Mouse (Mus musculus) left cerebral cortex, postnatal 4 days (tissue): ENCODE measurements around the gene Zfhx2. TPM values are rescaled to one million over a fixed set of nuclear protein-coding genes. Genes with fewer than 3 reads are reported as not detected.

Experiments
- DNase-seq: peaks from one replicate; pipeline ENCODE4 v3.0.0-alpha.2; 2022
- intact Hi-C: fragments of 180-260 bp; cut with DNase I; formaldehyde crosslinking; loops from one replicate; pipeline ENCODE4 v1.15.1; 2025
- total RNA-seq, 2 experiments: library from RNA; stranded (reverse); gene quantifications; 2 replicates each; pipeline ENCODE4 v1.2.3; 2021

Gene Zfhx2
- total RNA-seq, 2 experiments from 2014 or later: 28.2 to 29.4 TPM

DNA sequence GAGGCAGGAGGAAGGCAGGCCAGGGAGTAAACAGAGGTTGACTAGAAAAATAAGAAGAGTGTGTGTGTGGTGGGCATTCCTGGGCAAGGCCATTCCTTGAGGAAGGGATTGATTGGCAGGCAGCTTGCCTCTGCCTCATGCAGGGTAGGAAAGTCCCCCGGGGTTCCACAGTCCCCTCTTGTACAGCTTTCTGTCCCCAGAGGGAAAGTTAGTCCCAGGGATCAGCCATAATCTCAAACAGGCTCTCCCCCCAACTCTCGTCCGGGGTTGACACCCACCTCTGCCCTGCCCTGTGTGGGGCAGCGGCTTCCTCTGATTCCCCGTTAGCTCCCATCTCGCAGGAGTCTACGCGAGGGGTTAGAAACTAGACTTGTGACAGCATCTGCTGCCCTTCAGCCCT is 14.9 kb upstream of the Zfhx2 start:
- intact Hi-C loops: no loop called here
- DNase-seq: no peak

DNA sequence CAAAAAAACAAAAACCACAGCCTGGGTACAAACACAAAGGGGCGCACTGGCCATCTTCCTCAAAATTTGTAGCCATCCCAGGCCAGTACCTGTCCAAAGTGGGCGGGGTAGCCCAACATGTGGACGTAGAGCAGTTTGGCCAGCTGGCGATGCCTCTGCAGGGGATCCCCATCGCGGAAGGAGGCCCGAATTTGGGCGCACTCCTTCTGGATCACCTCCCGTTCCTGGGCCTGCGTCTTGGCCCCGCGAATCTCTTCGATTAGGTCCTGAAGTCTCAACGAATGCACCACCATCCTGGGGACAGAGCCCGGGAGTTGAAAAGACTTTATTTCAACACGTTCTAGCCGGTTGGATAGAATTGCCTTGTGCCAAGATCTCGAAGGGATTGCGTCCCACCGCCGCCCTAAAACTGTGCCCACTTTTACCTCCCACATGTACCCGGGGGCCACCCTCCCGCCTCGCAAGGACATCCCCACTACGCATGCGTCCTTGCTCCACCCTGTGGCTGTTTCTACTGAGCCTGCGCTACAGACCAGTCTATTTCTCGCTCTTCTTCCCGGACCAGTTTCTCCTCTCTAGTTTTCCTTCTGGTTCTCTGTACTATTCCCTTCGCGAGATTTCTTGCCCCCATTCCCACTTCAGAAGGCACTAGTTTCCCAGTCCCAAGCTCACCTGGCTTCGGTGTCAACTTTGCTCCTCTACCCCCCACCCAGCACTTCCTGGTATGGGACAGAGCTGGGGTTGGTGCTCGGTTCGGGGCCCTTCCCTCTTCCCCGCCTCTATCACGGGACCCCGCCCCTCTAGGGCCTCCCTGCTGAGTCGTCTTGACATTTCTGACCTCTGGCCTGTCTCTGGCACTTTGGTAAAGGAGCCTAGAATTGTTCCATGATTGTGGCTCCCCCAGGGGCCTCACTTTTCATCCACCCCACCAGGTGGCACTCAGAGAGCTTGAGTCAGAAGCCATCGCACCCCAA is 14.0 kb upstream of the Zfhx2 start, which contains the start of gene Ap1g2:
Ap1g2 (minus strand) TSS at position 758 of the 974 bp plus-strand sequence.
- intact Hi-C loops: no loop called here
- peak; percentile 82 for DNase-seq

DNA sequence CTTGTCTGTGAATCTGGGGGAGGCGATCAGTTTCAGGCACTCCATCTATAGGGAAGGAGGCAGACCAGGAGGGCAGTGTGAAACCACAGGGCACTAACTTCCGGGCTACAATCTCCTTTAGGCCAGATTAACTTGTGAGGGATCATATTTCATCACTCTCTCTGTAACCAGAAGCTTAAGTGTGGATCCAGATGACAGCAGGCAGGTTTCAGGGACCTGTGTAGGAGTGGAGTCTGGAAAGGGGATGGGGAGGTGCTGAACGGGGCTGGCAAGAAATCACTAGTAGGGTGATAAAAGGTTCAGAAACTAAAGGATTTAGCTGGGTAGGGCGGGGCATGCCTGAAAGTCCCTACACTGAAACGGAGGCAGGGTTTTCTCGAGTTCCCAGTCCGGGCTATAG is 13.3 kb upstream of the Zfhx2 start:
- intact Hi-C loops: no loop called here
- DNase-seq: no peak

DNA sequence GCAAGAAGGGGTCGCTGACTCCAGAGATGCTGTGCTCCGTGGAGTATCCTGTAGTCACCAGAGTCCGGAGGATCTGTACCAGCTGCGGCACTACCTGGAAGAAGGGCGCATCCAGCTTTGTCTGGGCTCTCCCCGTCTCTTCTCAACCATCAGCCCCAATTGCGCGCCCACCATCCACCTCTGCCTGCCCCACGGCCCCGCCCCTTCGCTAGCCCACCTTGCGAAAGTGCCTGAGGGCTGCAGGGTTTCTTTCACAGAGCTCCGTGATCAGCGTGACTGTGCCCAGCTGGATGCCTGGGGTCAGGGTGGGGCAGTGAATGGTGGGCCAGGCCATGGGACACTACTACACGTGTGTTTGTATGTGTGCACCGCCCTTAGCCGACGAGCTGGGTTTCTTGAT is 12.2 kb upstream of the Zfhx2 start:
- intact Hi-C loops: no loop called here
- no peak for DNase-seq

- no peak for DNase-seq
- intact Hi-C loops: no loop called here
Measured at GRCm38 (mm10) chr14:55102253-55102785, 10.2 kb upstream of the Zfhx2 start.

- peak; percentile 63 for DNase-seq
- intact Hi-C loops: loop anchor here (2.0 kb wide), 1 partner anchor 77 kb away; no protein-coding TSS in a partner anchor
Measured at GRCm38 (mm10) chr14:55101592-55101991, 9.5 kb upstream of the Zfhx2 start.

DNA sequence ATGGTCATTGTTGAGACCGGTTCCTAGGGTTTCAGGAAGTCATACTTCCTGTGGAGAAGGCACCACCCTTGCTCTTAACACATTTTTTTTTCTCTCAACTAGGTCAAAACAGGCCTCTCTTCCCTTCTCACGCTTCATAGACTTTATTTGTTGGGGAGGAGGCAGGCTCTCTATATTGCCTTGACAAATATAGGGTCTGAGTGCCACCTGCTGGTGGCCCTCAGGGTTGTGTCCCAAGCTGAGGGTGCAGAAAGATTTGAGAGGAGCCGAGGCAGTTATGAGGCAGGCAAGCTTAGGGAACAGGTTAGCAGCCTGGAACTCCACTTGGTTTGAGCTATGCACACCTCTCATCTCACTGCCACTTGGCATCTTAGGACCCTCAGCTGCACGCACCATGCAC is 5.9 kb upstream of the Zfhx2 start:
- DNase-seq: peak; percentile 68
- intact Hi-C loops: loop anchor here (5.0 kb wide), 1 partner anchor 191 kb away; no protein-coding TSS in a partner anchor

DNA sequence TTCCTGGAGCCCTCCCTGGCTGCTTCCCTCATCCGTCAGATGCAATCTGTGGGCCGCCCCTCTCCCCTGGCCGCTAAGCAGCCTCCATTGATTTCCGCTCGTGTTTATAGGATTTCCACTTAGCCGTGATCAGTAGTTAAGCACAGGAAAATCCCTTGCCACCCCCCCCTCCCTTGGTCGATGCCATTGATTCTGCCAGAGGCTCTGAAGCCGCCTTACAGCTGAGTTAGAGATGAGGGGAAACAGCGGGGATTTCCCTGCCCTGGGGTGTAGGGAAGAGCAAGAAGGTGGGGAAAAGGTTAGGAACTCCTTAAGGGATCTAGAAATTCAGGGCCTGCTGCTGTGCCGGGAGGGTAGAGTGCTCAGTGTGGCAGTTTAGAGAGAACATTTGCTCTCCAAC is 5.5 kb upstream of the Zfhx2 start:
- intact Hi-C loops: loop anchor here (5.0 kb wide), 1 partner anchor 190 kb away; no protein-coding TSS in a partner anchor
- DNase-seq: no peak

DNA sequence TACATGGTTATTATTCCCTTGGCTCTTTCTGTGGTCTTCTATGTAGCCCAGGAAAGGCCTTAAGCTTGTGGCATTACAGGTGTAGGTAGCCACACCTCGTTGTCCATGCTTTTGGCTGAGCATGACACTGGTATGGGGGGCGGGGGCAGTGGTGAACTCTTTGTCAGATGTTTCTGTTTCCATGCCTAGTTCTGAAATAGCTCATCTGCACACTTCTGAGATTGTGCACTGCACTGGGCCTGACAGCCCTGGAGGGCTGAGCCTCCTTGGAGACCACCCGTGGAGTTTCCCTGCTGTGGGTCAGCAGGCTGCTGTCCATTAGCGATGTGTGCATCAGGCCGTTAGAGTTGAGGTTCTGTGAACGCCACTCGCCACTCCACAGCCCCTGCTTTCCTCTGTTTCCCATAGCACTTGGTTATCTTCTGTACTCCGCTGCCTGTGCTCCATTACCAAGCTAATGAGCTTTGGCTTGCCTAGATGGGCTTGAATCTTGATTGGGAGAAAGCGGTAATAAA is 4.5 kb upstream of the Zfhx2 start:
- intact Hi-C loops: loop anchor here (5.0 kb wide), 1 partner anchor 189 kb away; no protein-coding TSS in a partner anchor
- no peak for DNase-seq

DNA sequence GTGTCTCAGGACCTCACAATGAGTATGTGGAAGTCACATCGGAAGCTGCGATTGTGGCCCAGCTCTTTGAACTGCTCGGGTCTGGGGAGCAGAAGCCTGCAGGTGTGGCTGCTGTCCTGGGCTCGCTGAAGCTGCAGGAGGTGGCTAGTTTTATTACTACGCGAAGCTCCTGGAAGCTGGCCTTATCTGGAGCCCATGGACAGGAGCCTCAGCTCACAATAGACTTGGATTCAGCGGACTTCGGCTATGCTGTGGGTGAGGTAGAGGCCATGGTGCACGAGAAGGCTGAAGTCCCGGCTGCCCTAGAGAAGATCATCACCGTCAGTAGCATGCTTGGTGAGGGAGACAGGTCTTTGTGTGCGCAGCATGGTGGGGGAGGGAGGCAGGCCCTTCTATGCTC is 3.5 kb upstream of the Zfhx2 start:
- no peak for DNase-seq
- intact Hi-C loops: loop anchor here (5.0 kb wide), 1 partner anchor 188 kb away; no protein-coding TSS in a partner anchor

GRCm38 (mm10) chr14:55095263-55095662 is 3.1 kb upstream of the Zfhx2 start:
- intact Hi-C loops: loop anchor here (5.0 kb wide), 1 partner anchor 188 kb away; no protein-coding TSS in a partner anchor
- no peak for DNase-seq

GRCm38 (mm10) chr14:55094704-55095231 is 2.6 kb upstream of the Zfhx2 start, which contains the start of gene Thtpa:
Thtpa (plus strand) TSS chr14:55094784.
- DNase-seq: peak; percentile 85
- intact Hi-C loops: loop anchor here (5.0 kb wide), 1 partner anchor 187 kb away; no protein-coding TSS in a partner anchor

DNA sequence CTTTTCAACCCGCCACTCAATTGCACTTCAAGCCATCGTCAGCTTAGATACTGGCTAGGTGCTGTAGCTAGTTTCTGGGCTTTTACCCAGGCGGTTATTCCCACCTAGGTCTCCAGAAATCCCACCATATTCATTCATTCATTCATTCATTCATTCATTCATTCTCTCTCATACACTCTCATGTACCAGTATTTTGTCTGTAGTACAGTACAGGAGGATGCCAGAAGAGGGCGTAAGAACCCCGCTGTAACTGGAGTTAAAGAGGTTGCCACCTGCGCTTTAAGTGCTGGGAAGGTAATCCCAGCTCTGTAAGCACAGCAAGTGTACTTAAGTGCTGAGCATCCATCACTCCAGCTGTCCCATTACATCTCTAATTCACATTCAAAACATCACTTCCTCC is 1.8 kb upstream of the Zfhx2 start:
- intact Hi-C loops: no loop called here
- no peak for DNase-seq

- DNase-seq: peak; percentile 45
- intact Hi-C loops: no loop called here
Measured at GRCm38 (mm10) chr14:55091209-55091865, 787 bp downstream of the Zfhx2 start.

- intact Hi-C loops: no loop called here
- DNase-seq: no peak
Measured at GRCm38 (mm10) chr14:55089199-55089947, 2.8 kb downstream of the Zfhx2 start.

GRCm38 (mm10) chr14:55086009-55086514 is 6.1 kb downstream of the Zfhx2 start:
- no peak for DNase-seq
- intact Hi-C loops: no loop called here

- intact Hi-C loops: no loop called here
- no peak for DNase-seq
Measured at GRCm38 (mm10) chr14:55085324-55086008, 6.7 kb downstream of the Zfhx2 start.

- no peak for DNase-seq
Measured at GRCm38 (mm10) chr14:55083481-55083880, 8.6 kb downstream of the Zfhx2 start.

GRCm38 (mm10) chr14:55081105-55081504 is 11.0 kb downstream of the Zfhx2 start:
- intact Hi-C loops: no loop called here

More at GRCm38 (mm10) chr14:55083481-55083880, 8.6 kb downstream of the Zfhx2 start:
- intact Hi-C loops: no loop called here

More at GRCm38 (mm10) chr14:55081105-55081504, 11.0 kb downstream of the Zfhx2 start:
- no peak for DNase-seq
